Mouse (Mus musculus): ENCODE results near the gene Ranbp9. TPM values are rescaled to one million over a fixed set of nuclear protein-coding genes. Genes with fewer than 3 reads are reported as not detected.

Gene Ranbp9
- polyA plus RNA-seq, 1 experiment from 2014 or later: 22.9 TPM

GRCm38 (mm10) chr13:43485278-43485976 lies 4.3 kb upstream of the Ranbp9 start:
- Histone ChIP-seq H3K4me3 (ENCODE audit: low read depth, low read length) (no peak overlapping the region), H3K27ac (ENCODE audit: low read depth, low read length) (no peak overlapping the region), H3K27me3 (ENCODE audit: control insufficient read depth, insufficient read depth, low read length) (no peaks in the 10 kb centered on the region), H3K9me3 (ENCODE audit: control insufficient read depth, low read length) (no peaks in the 10 kb centered on the region), H3K9ac (ENCODE audit: low read depth, low read length) (no peak overlapping the region), H3K36me3 (ENCODE audit: control insufficient read depth, insufficient read depth, low read length) (no peaks in the 10 kb centered on the region), H3K4me2 (replicated peaks; ENCODE audit: low read depth, low read length) (no peak overlapping the region), H3K4me1 (replicated peaks; ENCODE audit: control insufficient read depth, insufficient read depth, low read length) (no peaks in the 10 kb centered on the region)
- 97% methylated on average over 5 of the region's 5 CpGs for WGBS
- no peak for DNase-seq (ENCODE audit: low spot score)
- ATAC-seq (ENCODE audit: low FRiP score): no peak

DNA sequence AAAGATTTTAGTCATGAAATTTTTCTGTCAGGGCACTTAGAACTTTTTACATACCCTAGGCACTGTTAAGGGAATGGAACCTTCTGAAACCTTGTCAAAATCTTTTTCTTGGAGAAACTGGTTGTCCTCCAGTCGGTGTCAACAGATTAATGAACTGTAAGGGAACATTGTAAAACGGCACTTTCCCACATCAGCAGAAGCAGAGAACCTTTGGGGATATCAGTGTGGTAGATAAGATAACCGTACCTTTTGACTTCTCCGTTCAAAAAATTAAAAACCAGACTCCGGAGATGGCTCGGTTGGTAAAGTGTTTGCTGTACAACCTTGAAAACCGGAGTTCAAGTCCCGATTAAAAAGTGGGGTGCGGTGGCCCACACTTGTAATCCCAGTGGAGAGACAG lies 1.7 kb upstream of the Ranbp9 start:
- Histone ChIP-seq H3K27ac (ENCODE audit: low read depth, low read length) (no peak overlapping the region), H3K36me3 (ENCODE audit: control insufficient read depth, insufficient read depth, low read length) (no peaks in the 10 kb centered on the region), H3K9ac (ENCODE audit: low read depth, low read length) (no peak overlapping the region), H3K4me3 (ENCODE audit: low read depth, low read length) (no peak overlapping the region), H3K4me1 (replicated peaks; ENCODE audit: control insufficient read depth, insufficient read depth, low read length) (no peaks in the 10 kb centered on the region), H3K9me3 (ENCODE audit: control insufficient read depth, low read length) (no peaks in the 10 kb centered on the region), H3K27me3 (ENCODE audit: control insufficient read depth, insufficient read depth, low read length) (no peaks in the 10 kb centered on the region), H3K4me2 (replicated peaks; ENCODE audit: low read depth, low read length) (no peak overlapping the region)
- DNase-seq (ENCODE audit: low spot score) (no peak), ATAC-seq (ENCODE audit: low FRiP score) (no peak)
- 95% methylated on average over 9 of the region's 9 CpGs for WGBS

DNA sequence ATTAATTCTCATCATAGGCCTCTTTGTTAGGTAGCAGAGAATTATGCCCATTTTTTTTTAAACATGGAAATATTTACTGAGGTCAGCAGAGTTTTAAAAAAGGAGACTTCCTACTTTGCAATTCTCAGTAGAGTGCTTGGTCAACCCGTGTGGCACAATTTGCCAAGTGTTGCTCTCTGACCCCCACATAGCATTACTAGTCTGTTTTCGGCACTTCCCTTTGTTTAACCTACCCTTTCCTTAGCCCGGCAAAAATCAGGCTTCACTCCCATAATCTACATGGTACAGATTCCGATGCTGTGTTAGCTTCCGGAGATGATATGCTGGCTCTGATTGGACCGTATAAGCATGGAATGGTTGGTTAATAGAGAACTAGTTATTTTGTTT lies 770 bp upstream of the Ranbp9 start:
- Histone ChIP-seq H3K36me3 (ENCODE audit: control insufficient read depth, insufficient read depth, low read length) (no peaks in the 10 kb centered on the region), H3K4me3 (ENCODE audit: low read depth, low read length) (peak overlapping the region; percentile 92), H3K4me2 (replicated peaks; ENCODE audit: low read depth, low read length) (peak overlapping the region; percentile 46), H3K4me1 (replicated peaks; ENCODE audit: control insufficient read depth, insufficient read depth, low read length) (no peaks in the 10 kb centered on the region), H3K27ac (ENCODE audit: low read depth, low read length) (peak overlapping the region; percentile 99), H3K9me3 (ENCODE audit: control insufficient read depth, low read length) (no peaks in the 10 kb centered on the region), H3K27me3 (ENCODE audit: control insufficient read depth, insufficient read depth, low read length) (no peaks in the 10 kb centered on the region), H3K9ac (ENCODE audit: low read depth, low read length) (peak overlapping the region; percentile 99)
- ATAC-seq (ENCODE audit: low FRiP score) (peak; percentile 23; the same call in 1 of the 2 replicates), DNase-seq (ENCODE audit: low spot score) (no peak)
- WGBS: 45% methylated on average over 6 of the region's 6 CpGs

GRCm38 (mm10) chr13:43480595-43480956 lies 506 bp downstream of the Ranbp9 start:
- peak overlapping the region; percentile 92 for H3K4me3 ChIP-seq (ENCODE audit: low read depth, low read length)
- peak overlapping the region; percentile 99 for H3K9ac ChIP-seq (ENCODE audit: low read depth, low read length)
- no peaks in the 10 kb centered on the region for H3K4me1 ChIP-seq (replicated peaks; ENCODE audit: control insufficient read depth, insufficient read depth, low read length)
- WGBS: under 1% methylated on average over 15 of the region's 67 CpGs
- peak overlapping the region; percentile 99 for H3K27ac ChIP-seq (ENCODE audit: low read depth, low read length)
- ATAC-seq (ENCODE audit: low FRiP score) (no peak), DNase-seq (ENCODE audit: low spot score) (no peak)
- H3K27me3 ChIP-seq (ENCODE audit: control insufficient read depth, insufficient read depth, low read length): no peaks in the 10 kb centered on the region
- peak overlapping the region; percentile 46 for H3K4me2 ChIP-seq (replicated peaks; ENCODE audit: low read depth, low read length)
- no peaks in the 10 kb centered on the region for H3K36me3 ChIP-seq (ENCODE audit: control insufficient read depth, insufficient read depth, low read length)
- H3K9me3 ChIP-seq (ENCODE audit: control insufficient read depth, low read length): no peaks in the 10 kb centered on the region

GRCm38 (mm10) chr13:43479767-43480571 lies 1.1 kb downstream of the Ranbp9 start:
- WGBS: 0% methylated on average over 36 of the region's 36 CpGs
- H3K9ac ChIP-seq (ENCODE audit: low read depth, low read length): peak overlapping the region; percentile 99
- H3K36me3 ChIP-seq (ENCODE audit: control insufficient read depth, insufficient read depth, low read length): no peaks in the 10 kb centered on the region
- DNase-seq (ENCODE audit: low spot score): peak; percentile 72
- no peaks in the 10 kb centered on the region for H3K9me3 ChIP-seq (ENCODE audit: control insufficient read depth, low read length)
- no peaks in the 10 kb centered on the region for H3K27me3 ChIP-seq (ENCODE audit: control insufficient read depth, insufficient read depth, low read length)
- H3K27ac ChIP-seq (ENCODE audit: low read depth, low read length): peak overlapping the region; percentile 99
- peak overlapping the region; percentile 43 for H3K4me2 ChIP-seq (replicated peaks; ENCODE audit: low read depth, low read length)
- no peaks in the 10 kb centered on the region for H3K4me1 ChIP-seq (replicated peaks; ENCODE audit: control insufficient read depth, insufficient read depth, low read length)
- H3K4me3 ChIP-seq (ENCODE audit: low read depth, low read length): peak overlapping the region; percentile 92
- no peak for ATAC-seq (ENCODE audit: low FRiP score)

- Histone ChIP-seq H3K4me2 (replicated peaks; ENCODE audit: low read depth, low read length) (peak overlapping the region; percentile 43), H3K27ac (ENCODE audit: low read depth, low read length) (no peak overlapping the region), H3K4me1 (replicated peaks; ENCODE audit: control insufficient read depth, insufficient read depth, low read length) (no peaks in the 10 kb centered on the region), H3K9me3 (ENCODE audit: control insufficient read depth, low read length) (no peaks in the 10 kb centered on the region), H3K9ac (ENCODE audit: low read depth, low read length) (peak overlapping the region; percentile 99), H3K4me3 (ENCODE audit: low read depth, low read length) (peak overlapping the region; percentile 92), H3K36me3 (ENCODE audit: control insufficient read depth, insufficient read depth, low read length) (no peaks in the 10 kb centered on the region), H3K27me3 (ENCODE audit: control insufficient read depth, insufficient read depth, low read length) (no peaks in the 10 kb centered on the region)
- 16% methylated on average over 6 of the region's 6 CpGs for WGBS
- ATAC-seq (ENCODE audit: low FRiP score) (no peak), DNase-seq (ENCODE audit: low spot score) (peak; percentile 17)
Measured at GRCm38 (mm10) chr13:43479024-43479705, 1.9 kb downstream of the Ranbp9 start.

GRCm38 (mm10) chr13:43478586-43478985 lies 2.5 kb downstream of the Ranbp9 start:
- H3K4me2 ChIP-seq (replicated peaks; ENCODE audit: low read depth, low read length): peak overlapping the region; percentile 43
- DNase-seq (ENCODE audit: low spot score) (no peak), ATAC-seq (ENCODE audit: low FRiP score) (no peak)
- 38% methylated on average over 8 of the region's 8 CpGs for WGBS
- H3K9ac ChIP-seq (ENCODE audit: low read depth, low read length): peak overlapping the region; percentile 16
- H3K36me3 ChIP-seq (ENCODE audit: control insufficient read depth, insufficient read depth, low read length): no peaks in the 10 kb centered on the region
- H3K4me3 ChIP-seq (ENCODE audit: low read depth, low read length): peak overlapping the region; percentile 92
- no peaks in the 10 kb centered on the region for H3K9me3 ChIP-seq (ENCODE audit: control insufficient read depth, low read length)
- H3K27ac ChIP-seq (ENCODE audit: low read depth, low read length): no peak overlapping the region
- no peaks in the 10 kb centered on the region for H3K27me3 ChIP-seq (ENCODE audit: control insufficient read depth, insufficient read depth, low read length)
- no peaks in the 10 kb centered on the region for H3K4me1 ChIP-seq (replicated peaks; ENCODE audit: control insufficient read depth, insufficient read depth, low read length)

- no peaks in the 10 kb centered on the region for H3K9me3 ChIP-seq (ENCODE audit: control insufficient read depth, low read length)
- no peak overlapping the region for H3K4me2 ChIP-seq (replicated peaks; ENCODE audit: low read depth, low read length)
- H3K4me1 ChIP-seq (replicated peaks; ENCODE audit: control insufficient read depth, insufficient read depth, low read length): no peaks in the 10 kb centered on the region
- H3K4me3 ChIP-seq (ENCODE audit: low read depth, low read length): no peak overlapping the region
- WGBS: 89% methylated on average over 3 of the region's 3 CpGs
- no peak overlapping the region for H3K27ac ChIP-seq (ENCODE audit: low read depth, low read length)
- DNase-seq (ENCODE audit: low spot score) (no peak), ATAC-seq (ENCODE audit: low FRiP score) (no peak)
- no peak overlapping the region for H3K9ac ChIP-seq (ENCODE audit: low read depth, low read length)
- H3K36me3 ChIP-seq (ENCODE audit: control insufficient read depth, insufficient read depth, low read length): no peaks in the 10 kb centered on the region
- H3K27me3 ChIP-seq (ENCODE audit: control insufficient read depth, insufficient read depth, low read length): no peaks in the 10 kb centered on the region
Measured at GRCm38 (mm10) chr13:43477098-43477697, 3.9 kb downstream of the Ranbp9 start.

All from hindbrain, embryonic 11.5 days (tissue).